ENCODE assay signal across 10 mouse cellular contexts in genomic region chr1:74775816-74776215, GRCm38 (mm10). TPM values are rescaled to one million over a fixed set of nuclear protein-coding genes. Genes with fewer than 3 reads are reported as not detected.
DNase-seq lines count a peak whose midpoint lies in the region; ATAC-seq and TF ChIP-seq lines count a peak whose summit lies in the region.
"Had no signal": no experiment of that assay in that cellular context is flagged by ENCODE, and none has a peak within 500 bp of the region (broad histone marks: within the 10 kb centered on the region; RNA-seq: fewer than 3 reads in every experiment).

No protein-coding gene starts in this region.

- H3K9me3 ChIP-seq in kidney, postnatal 0 days (replicated peaks; ENCODE audit: low read length): no peaks in the 10 kb centered on the region
- no peaks in the 10 kb centered on the region for H3K9me3 ChIP-seq in kidney, embryonic 16.5 days (ENCODE audit: low read length)
- H3K9me3 ChIP-seq: embryonic facial prominence, embryonic 12.5 days; heart, embryonic 13.5 days; midbrain, embryonic 12.5 days had no signal

- WGBS in kidney, postnatal 0 days: 22% methylated on average over 5 of the region's 5 CpGs
- 10% methylated on average over 5 of the region's 5 CpGs for WGBS in kidney, embryonic 16.5 days
- 11% methylated on average over 5 of the region's 5 CpGs for WGBS in small intestine, adult 2 months

- peaks cover 17% of the 10 kb centered on the region for H3K4me1 ChIP-seq in kidney, postnatal 0 days (replicated peaks; ENCODE audit: insufficient read depth, low read length)
- peaks cover 19% of the 10 kb centered on the region for H3K4me1 ChIP-seq in kidney, embryonic 16.5 days (ENCODE audit: insufficient read depth, low read length)
- H3K4me1 ChIP-seq in small intestine, adult 2 months (ENCODE audit: control insufficient read depth, insufficient read depth, insufficient read length, low read length): peaks cover 5% of the 10 kb centered on the region

- DNase-seq in kidney, postnatal 0 days (ENCODE audit: low spot score): no peak
- peak; percentile 23 for DNase-seq in thymus, postnatal 14 days
- DNase-seq in thymus, adult 18-20 months: no peak
- DNase-seq in brain, embryonic 14.5 days (ENCODE audit: low read depth): no peak

- peak; percentile 52 for TF ChIP-seq CTCF in kidney, postnatal 0 days (IDR thresholded peaks at IDR 0.05; ENCODE audit: low read depth)
- TF ChIP-seq CTCF in brain, embryonic 14.5 days (IDR thresholded peaks at IDR 0.05; ENCODE audit: borderline replicate concordance, extremely low read depth, insufficient read depth, insufficient read length): peak; percentile 27; the same call in 1 of the 2 replicates
- peak; percentile 46; the same call in 1 of the 2 replicates for TF ChIP-seq CTCF in small intestine, adult 2 months (IDR thresholded peaks at IDR 0.05; ENCODE audit: extremely low read depth, insufficient read length, insufficient replicate concordance, low read depth, low read length)

- TF ChIP-seq POLR2A in brain, embryonic 14.5 days (IDR thresholded peaks at IDR 0.05; ENCODE audit: borderline replicate concordance, extremely low read depth, insufficient read depth, insufficient read length, poor library complexity, severe bottlenecking): no peak
- TF ChIP-seq POLR2A in small intestine, adult 2 months (IDR thresholded peaks at IDR 0.05; ENCODE audit: low read depth, low read length): no peak

- H3K4me3 ChIP-seq in kidney, postnatal 0 days (replicated peaks; ENCODE audit: low read depth, low read length): no peak overlapping the region
- H3K4me3 ChIP-seq in kidney, embryonic 16.5 days (ENCODE audit: low read length): no peak overlapping the region
- no peak overlapping the region for H3K4me3 ChIP-seq in small intestine, adult 2 months (ENCODE audit: low read depth, low read length)
- H3K4me3 ChIP-seq: embryonic facial prominence, embryonic 12.5 days; heart, embryonic 13.5 days; midbrain, embryonic 12.5 days had no signal

- H3K27me3 ChIP-seq in kidney, postnatal 0 days (ENCODE audit: insufficient read depth, low read length): peaks cover 27% of the 10 kb centered on the region
- H3K27me3 ChIP-seq in kidney, embryonic 16.5 days (ENCODE audit: insufficient read depth, low read length): peaks cover 50% of the 10 kb centered on the region
- H3K27me3 ChIP-seq in small intestine, adult 2 months (ENCODE audit: control insufficient read depth, insufficient read depth, low read length): peaks cover 28% of the 10 kb centered on the region

- no peak overlapping the region for H3K9ac ChIP-seq in kidney, postnatal 0 days (ENCODE audit: low read depth, low read length)
- H3K9ac ChIP-seq in kidney, embryonic 16.5 days (replicated peaks; ENCODE audit: low read length): no peak overlapping the region
- H3K9ac ChIP-seq: embryonic facial prominence, embryonic 12.5 days; heart, embryonic 13.5 days; midbrain, embryonic 12.5 days had no signal

- no peak for ATAC-seq in kidney, postnatal 0 days (replicated peaks; ENCODE audit: low FRiP score, low read depth)
- no peak for ATAC-seq in kidney, embryonic 16.5 days (ENCODE audit: low FRiP score, low TSS enrichment)
- ATAC-seq in megakaryocyte-erythroid progenitor cell, adult 5-6 weeks (replicated peaks; ENCODE audit: low FRiP score, low TSS enrichment, poor library complexity, severe bottlenecking): no peak

- no peaks in the 10 kb centered on the region for H3K36me3 ChIP-seq in kidney, postnatal 0 days (ENCODE audit: insufficient read depth, low read length)
- no peaks in the 10 kb centered on the region for H3K36me3 ChIP-seq in kidney, embryonic 16.5 days (ENCODE audit: insufficient read depth, low read length)
- H3K36me3 ChIP-seq in small intestine, adult 2 months (ENCODE audit: control insufficient read depth, insufficient read depth, low read length): no peaks in the 10 kb centered on the region
- H3K36me3 ChIP-seq: embryonic facial prominence, embryonic 12.5 days; heart, embryonic 13.5 days; midbrain, embryonic 12.5 days had no signal

- no peak overlapping the region for H3K4me2 ChIP-seq in kidney, postnatal 0 days (ENCODE audit: low read length)
- no peak overlapping the region for H3K4me2 ChIP-seq in kidney, embryonic 16.5 days (replicated peaks; ENCODE audit: low read depth, low read length)
- H3K4me2 ChIP-seq: embryonic facial prominence, embryonic 12.5 days; heart, embryonic 13.5 days; midbrain, embryonic 12.5 days had no signal

- no peak overlapping the region for H3K27ac ChIP-seq in kidney, postnatal 0 days
- H3K27ac ChIP-seq in kidney, embryonic 16.5 days (ENCODE audit: low read length): no peak overlapping the region
- no peak overlapping the region for H3K27ac ChIP-seq in small intestine, adult 2 months (ENCODE audit: insufficient read depth, low read depth, low read length)
- H3K27ac ChIP-seq: embryonic facial prominence, embryonic 12.5 days; heart, embryonic 13.5 days; midbrain, embryonic 12.5 days had no signal

RNA-seq across cellular contexts. Expression of gene Wnt6, which starts 4.1 kb away (rescaled TPM):
- polyA plus RNA-seq in kidney, postnatal 0 days (2015; fragmentation: Nextera tagmentation; extraction: Ambion mirVana): 1.9 and 2.2 TPM in 2 replicates
- 1.9 and 2.5 TPM in 2 replicates for polyA plus RNA-seq in kidney, embryonic 16.5 days (2015; fragmentation: Nextera tagmentation; extraction: Ambion mirVana)
- polyA plus RNA-seq in brain, embryonic 14.5 days (2012; rRNA removed): 4.4 and 9.1 TPM in 2 replicates
- polyA plus RNA-seq in small intestine, adult 2 months (2012; rRNA removed): 2.0 and 6.0 TPM in 2 replicates
- not detected in 2 replicates for total RNA-seq in megakaryocyte-erythroid progenitor cell, adult 5-6 weeks (2014; fragmentation: Nextera tagmentation)
- not detected in 2 replicates for total RNA-seq in megakaryocyte-erythroid progenitor cell, adult 5-6 weeks (2017)

RNA-seq across cellular contexts. Expression of gene Wnt10a, which starts 15.5 kb away (rescaled TPM):
- polyA plus RNA-seq in kidney, postnatal 0 days (2015; fragmentation: Nextera tagmentation; extraction: Ambion mirVana): 0.91 and 1.0 TPM in 2 replicates
- 0.50 and 0.57 TPM in 2 replicates for polyA plus RNA-seq in kidney, embryonic 16.5 days (2015; fragmentation: Nextera tagmentation; extraction: Ambion mirVana)
- 0.73 and 0.77 TPM in 2 replicates for polyA plus RNA-seq in brain, embryonic 14.5 days (2012; rRNA removed)
- polyA plus RNA-seq in small intestine, adult 2 months (2012; rRNA removed): 0.14 and 0.57 TPM in 2 replicates
- not detected in 2 replicates for total RNA-seq in megakaryocyte-erythroid progenitor cell, adult 5-6 weeks (2014; fragmentation: Nextera tagmentation)
- not detected in 2 replicates for total RNA-seq in megakaryocyte-erythroid progenitor cell, adult 5-6 weeks (2017)
- polyA plus RNA-seq: heart, embryonic 13.5 days had no signal

RNA-seq across cellular contexts. Expression of gene Prkag3, which starts 26.8 kb away (rescaled TPM):
- 0.07 and 0.27 TPM in 2 replicates for polyA plus RNA-seq in kidney, postnatal 0 days (2015; fragmentation: Nextera tagmentation; extraction: Ambion mirVana)
- 0.49 and 0.55 TPM in 2 replicates for polyA plus RNA-seq in kidney, embryonic 16.5 days (2015; fragmentation: Nextera tagmentation; extraction: Ambion mirVana)
- polyA plus RNA-seq in brain, embryonic 14.5 days (2012; rRNA removed): 0.09 and 0.10 TPM in 2 replicates
- 1.5 TPM in 1 of 2 replicates, not detected in the other for polyA plus RNA-seq in small intestine, adult 2 months (2012; rRNA removed)
- total RNA-seq in megakaryocyte-erythroid progenitor cell, adult 5-6 weeks (2014; fragmentation: Nextera tagmentation): not detected in 2 replicates
- total RNA-seq in megakaryocyte-erythroid progenitor cell, adult 5-6 weeks (2017): not detected in 2 replicates
- polyA plus RNA-seq: midbrain, embryonic 12.5 days had no signal
